Mouse (Mus musculus): ENCODE measurements around the gene 1520401A03Rik.

1520401A03Rik gene

DNA sequence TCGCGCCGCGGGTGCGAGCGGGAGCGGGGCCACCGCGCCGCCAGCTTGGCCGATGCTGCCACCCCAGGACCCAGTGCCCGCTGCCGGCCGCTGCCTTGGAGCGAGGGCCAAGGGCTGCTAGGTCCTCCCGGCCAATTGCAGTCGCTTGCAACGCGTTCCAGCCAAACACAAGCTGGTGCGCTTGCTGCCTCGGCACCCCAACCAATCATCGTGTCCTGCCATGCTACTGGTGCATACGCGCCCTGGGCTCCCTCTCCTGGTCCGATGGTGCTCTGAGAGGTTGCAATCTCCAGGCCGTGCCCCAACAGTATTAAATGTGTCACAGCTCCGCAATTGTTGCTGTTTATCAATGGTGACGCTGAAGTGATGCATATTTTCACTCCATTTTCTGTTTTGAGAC lies 22.5 kb downstream of the 1520401A03Rik start:
- peak; percentile 73 to 92 for DNase-seq (ENCODE audit: low spot score in 2 of 2)

- no peak for DNase-seq (ENCODE audit: low spot score in 2 of 2)
These were observed 23.2 kb downstream of the 1520401A03Rik start for GRCm38 (mm10) chr17:23699131-23700077.

GRCm38 (mm10) chr17:23695801-23696200 lies 26.8 kb downstream of the 1520401A03Rik start:
- DNase-seq (ENCODE audit: low spot score in 2 of 2): no peak

DNA sequence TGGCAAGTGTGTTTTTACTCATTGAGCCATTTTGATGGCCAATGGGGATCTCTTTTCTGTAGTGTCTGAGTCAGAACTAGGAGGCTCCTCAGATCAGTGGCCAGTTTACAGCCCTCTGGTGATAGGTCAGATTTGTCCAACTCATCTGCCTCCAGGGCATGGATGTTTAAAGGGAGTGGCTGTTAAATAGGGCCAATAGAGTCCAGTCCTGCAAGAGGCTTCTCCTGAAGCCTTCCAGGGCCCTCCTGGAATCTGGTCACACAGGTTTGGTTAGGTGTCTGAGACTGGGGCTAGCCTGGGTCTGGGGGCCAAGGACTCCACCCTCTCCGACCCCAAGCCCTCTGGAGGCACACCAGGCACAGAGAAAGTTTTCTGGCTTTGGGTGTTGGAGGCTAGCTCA lies 28.1 kb downstream of the 1520401A03Rik start:
- no peak for DNase-seq (ENCODE audit: low spot score in 2 of 2)

DNA sequence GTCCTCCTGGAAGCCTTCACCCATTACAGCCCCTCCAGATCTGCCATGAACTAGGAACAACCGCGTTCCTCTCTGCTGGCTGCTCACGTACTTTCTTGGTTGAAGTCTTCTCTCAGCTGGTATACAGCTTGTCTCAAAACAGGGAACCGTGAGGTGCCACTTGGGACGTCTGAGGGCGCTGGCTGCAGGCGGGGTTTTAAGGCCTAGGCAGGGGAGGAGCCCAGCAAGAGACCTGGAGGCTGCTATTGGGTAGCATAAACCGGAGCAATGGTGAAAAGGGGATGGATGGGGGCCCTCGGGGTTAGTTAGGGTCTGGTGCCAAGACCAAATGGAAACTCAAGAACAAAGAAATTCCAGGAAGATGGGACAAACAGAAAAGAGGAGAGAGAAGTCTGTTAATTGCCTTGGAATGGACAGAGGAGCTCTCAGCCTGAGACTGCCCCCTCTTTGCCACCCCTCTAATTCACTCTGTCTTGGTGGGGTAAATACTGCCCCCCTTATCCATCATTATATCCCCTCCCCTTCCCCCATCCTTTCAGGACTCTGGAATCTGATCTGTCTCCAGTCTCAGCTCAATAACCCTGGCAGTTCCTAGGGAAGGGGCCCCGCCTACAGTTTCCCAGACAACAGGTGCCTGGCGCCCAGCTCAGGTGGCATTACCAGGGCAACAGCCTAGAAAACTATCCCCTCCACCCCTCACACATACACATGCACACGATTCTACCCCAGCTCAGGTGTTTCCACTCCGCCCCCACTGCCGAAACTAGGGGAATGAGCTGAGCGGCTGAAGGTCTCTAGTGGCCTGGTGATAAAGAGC lies 38.5 kb downstream of the 1520401A03Rik start, which contains the start of gene Cldn9:
Gene Cldn9, minus strand, starts transcription at position 171 of the 817 bp plus-strand sequence.
- DNase-seq (ENCODE audit: low spot score in 2 of 2): no peak

GRCm38 (mm10) chr17:23683226-23683625 lies 39.4 kb downstream of the 1520401A03Rik start:
- no peak for DNase-seq (ENCODE audit: low spot score in 2 of 2)

DNA sequence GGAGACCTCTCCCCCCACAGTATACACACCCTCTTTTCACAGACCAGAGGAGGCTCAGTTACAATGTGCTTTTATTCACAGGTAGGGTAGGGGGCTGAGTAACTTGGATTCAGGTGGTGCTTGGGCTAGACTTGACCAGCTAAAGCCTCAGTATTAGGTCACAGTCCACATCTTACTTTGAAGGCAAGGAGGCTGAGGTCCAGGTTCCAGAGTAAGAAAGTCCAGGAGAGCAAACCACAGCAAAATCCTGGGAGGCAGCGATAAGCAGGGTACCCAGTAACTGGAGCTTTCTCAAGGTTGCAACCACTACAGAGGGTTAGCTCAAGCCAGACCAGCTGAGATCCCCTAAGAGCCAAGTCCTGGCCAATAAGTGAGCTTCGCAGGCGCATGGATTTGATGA lies 40.1 kb downstream of the 1520401A03Rik start:
- DNase-seq (ENCODE audit: low spot score in 2 of 2): no peak

- DNase-seq (ENCODE audit: low spot score in 2 of 2): no peak
These were observed 40.5 kb downstream of the 1520401A03Rik start for GRCm38 (mm10) chr17:23682092-23682491.

- no peak for DNase-seq (ENCODE audit: low spot score in 2 of 2)
These were observed 41.5 kb downstream of the 1520401A03Rik start for GRCm38 (mm10) chr17:23681086-23681485.

- no peak for DNase-seq (ENCODE audit: low spot score in 2 of 2)
These were observed 42.2 kb downstream of the 1520401A03Rik start for GRCm38 (mm10) chr17:23680336-23680735.

- DNase-seq (ENCODE audit: low spot score in 2 of 2): no peak
These were observed 43.3 kb downstream of the 1520401A03Rik start, which contains the start of gene Cldn6 for GRCm38 (mm10) chr17:23679127-23679835. Cldn6 (plus strand) TSS chr17:23679249.

- peak in 1 of 2 experiments; percentile 72 for DNase-seq (ENCODE audit: low spot score in 2 of 2)
These were observed 45.3 kb downstream of the 1520401A03Rik start, which contains the start of gene Tnfrsf12a for GRCm38 (mm10) chr17:23677236-23677679. Tnfrsf12a (minus strand) TSS chr17:23677468.

GRCm38 (mm10) chr17:23676473-23677031 lies 46.0 kb downstream of the 1520401A03Rik start:
- DNase-seq (ENCODE audit: low spot score in 2 of 2): no peak

GRCm38 (mm10) chr17:23675564-23676281 lies 46.9 kb downstream of the 1520401A03Rik start:
- no peak for DNase-seq (ENCODE audit: low spot score in 2 of 2)

DNA sequence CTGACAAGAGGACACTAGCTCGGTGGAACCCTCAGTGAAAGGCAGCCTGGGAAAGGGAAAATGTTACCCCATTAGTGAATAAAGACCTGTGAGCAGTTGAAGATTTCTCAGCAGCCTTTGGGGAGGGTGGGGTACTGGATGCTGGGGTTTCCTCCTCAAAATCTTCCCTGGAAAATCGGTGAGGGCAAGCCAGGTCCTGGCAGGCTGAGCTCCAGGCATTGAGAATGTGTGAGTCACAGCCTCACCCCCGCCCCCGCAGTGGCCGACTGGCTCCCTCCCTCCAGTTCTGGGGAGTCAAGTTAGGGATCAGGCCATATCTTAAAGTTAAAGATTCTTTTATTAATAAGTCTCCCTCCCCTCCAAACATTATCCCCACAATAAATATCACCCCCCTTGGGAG lies 47.5 kb downstream of the 1520401A03Rik start:
- DNase-seq (ENCODE audit: low spot score in 2 of 2): no peak

DNA sequence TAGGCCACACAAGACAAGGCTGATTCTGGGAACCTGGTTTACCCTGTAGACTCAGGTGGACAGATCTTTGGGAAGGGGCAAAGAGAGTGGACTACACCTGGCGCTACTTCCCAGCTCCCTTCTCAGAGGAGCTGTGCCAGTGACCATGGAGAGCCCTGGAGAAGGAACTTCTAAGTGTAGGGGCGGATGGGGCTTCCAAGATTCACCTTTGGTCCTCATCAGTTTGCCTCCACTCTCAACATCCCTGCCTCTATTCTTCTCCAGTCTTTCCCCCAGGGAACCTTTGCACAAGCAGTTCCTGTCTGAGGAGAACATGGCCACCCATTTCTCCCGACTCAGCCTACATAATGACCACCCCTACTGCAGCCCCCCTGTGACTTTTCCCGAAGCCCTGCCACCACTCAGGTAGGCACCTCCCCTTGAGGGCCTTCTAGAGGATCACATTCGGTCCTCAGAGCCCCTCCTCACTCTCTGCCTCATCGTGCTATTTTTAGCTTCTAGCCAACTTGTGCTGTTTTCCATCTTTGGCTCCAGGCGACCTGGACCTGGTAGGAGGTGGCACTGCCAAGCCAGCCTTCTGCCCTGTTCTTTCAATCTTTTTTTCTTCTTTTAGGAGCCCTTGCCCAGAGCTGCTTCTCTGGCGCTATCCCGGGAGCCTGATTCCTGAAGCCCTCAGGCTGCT lies 48.2 kb downstream of the 1520401A03Rik start:
- DNase-seq (ENCODE audit: low spot score in 2 of 2): no peak

DNA sequence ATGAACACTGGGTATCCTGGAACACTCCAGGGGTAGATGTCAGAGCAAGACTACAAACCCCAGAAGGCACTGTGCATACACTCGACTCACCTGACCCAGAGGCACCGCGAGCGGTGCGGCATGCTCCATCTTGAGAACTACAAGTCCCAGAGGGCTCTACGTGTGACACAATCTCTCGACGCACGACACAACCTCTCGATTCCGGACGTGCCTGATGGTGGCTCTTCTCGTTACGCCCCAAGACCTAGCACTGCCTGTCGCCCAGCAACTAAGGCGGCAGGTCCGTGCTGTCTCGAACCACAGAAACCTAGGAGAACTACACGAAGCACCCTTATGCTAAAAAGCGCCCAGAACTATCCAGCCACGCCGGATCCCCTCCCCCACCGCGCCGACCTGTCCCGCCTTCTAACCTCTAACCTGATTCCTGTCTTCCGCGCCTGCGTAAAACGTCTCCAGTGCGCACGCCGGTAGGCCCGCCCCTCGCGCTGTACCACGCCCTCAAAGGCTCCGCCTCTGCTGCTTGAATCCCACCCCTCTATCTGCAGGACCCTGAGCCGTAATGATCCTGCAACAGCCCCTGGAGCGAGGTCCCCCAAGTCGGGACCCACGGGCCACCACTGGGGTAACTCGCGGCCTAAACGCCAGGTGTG lies 49.0 kb downstream of the 1520401A03Rik start, which contains the start of the genes Hcfc1r1 and Thoc6:
Gene Hcfc1r1, plus strand, starts transcription at position 173 of the 650 bp plus-strand sequence.
Gene Thoc6, minus strand, starts transcription at position 459 of the 650 bp plus-strand sequence.
- DNase-seq (ENCODE audit: low spot score in 2 of 2): peak; percentile 94 to 95

DNA sequence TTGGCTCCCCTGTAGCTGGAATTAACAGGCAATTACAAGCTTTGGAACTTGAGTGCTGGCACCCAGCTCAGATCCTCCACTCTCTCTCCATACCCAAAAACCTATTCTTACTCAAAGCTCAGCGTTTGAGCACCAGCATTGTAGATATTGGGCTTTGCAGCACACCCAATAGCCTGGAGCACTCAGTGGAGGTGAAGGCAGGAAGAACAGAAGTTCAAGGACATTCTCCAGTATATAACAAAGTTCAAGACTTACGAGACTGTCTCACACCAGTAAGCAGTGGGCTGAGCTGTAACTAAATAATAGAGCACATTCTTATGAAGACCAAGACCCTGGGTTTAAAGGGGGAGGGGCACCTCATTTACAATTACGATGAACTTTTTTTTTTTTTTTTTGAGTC lies 49.8 kb downstream of the 1520401A03Rik start:
- DNase-seq (ENCODE audit: low spot score in 2 of 2): no peak

DNA sequence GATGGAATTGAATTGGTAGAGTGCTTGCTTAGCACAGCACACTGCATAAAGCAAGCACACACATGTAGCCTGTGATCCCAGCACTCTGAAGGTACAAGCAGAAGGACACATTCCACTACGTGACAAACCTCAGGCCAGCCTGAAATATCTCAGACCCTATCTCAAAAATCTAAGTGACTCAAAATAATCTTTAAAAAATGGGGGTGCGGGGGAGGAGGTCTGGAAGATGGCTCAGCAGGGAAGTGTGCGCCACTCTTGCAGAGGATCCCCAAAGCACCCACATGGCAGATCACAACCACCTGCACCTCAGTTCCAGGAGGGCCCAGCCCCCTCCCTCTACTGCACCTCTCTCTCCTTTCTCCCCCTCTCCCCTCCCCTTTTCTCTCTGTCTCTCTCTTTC lies 51.1 kb downstream of the 1520401A03Rik start:
- no peak for DNase-seq (ENCODE audit: low spot score in 2 of 2)
